Mouse (Mus musculus) liver, embryonic 14.5 days (tissue): ENCODE measurements around the gene Map1lc3b. TPM values are rescaled to one million over a fixed set of nuclear protein-coding genes. Genes with fewer than 3 reads are reported as not detected.

Experiments
- ATAC-seq: fragments of 200-750 bp; cut with Nextera tagmentation; 2 replicates; pipeline ENCODE4 v1.8.0; 2017; ENCODE audit warnings: moderate number of reproducible peaks, mild to moderate bottlenecking, moderate library complexity; ENCODE audit not compliant: insufficient read depth
- DNase-seq, 3 experiments: peaks; one replicate each; pipeline ENCODE4 v3.0.0-alpha.2; 2012 to 2013; ENCODE audit warnings: low read depth in 3 of 3, low spot score in 3 of 3
- H3K27ac ChIP-seq: fragments of 300-500 bp; sonication (generic); 2 replicates; pipeline ENCODE4 v1.5.1; 2014; ENCODE audit warnings: moderate library complexity, mild to moderate bottlenecking, control low read depth, inconsistent platforms
- H3K27me3 ChIP-seq: fragments of 300-500 bp; sonication (generic); 2 replicates; pipeline ENCODE4 v1.6.1; 2014; ENCODE audit warnings: mild to moderate bottlenecking, low read length, moderate library complexity; ENCODE audit not compliant: control insufficient read depth, insufficient read depth
- H3K36me3 ChIP-seq: fragments of 300-500 bp; sonication (generic); replicated peaks from 2 replicates; pipeline ENCODE4 v1.6.1; 2014; ENCODE audit warnings: low read depth; ENCODE audit not compliant: control insufficient read depth, insufficient read depth
- H3K4me1 ChIP-seq, 2 experiments: fragments of 200-500 bp in 1 of 2; fragments of 300-500 bp in 1 of 2; sonication (generic) in 1 of 2; replicated peaks; 2 replicates each; pipeline ENCODE4 v1.6.1; 2012 to 2014; ENCODE audit warnings: antibody characterized with exemption in 1 of 2, inconsistent platforms in 1 of 2, low read length in 1 of 2; ENCODE audit not compliant: control insufficient read depth in 2 of 2, insufficient read depth in 2 of 2
- H3K4me2 ChIP-seq: fragments of 300-500 bp; sonication (generic); 2 replicates; pipeline ENCODE4 v1.6.1; 2014; ENCODE audit warnings: low read depth, mild to moderate bottlenecking, control low read depth, moderate library complexity
- H3K4me3 ChIP-seq, 2 experiments: fragments of 200-500 bp in 1 of 2; fragments of 300-500 bp in 1 of 2; sonication (generic) in 1 of 2; 2 replicates each; pipeline ENCODE4 v1.5.1; 2012 to 2014; ENCODE audit warnings: low read depth in 2 of 2, low read length in 2 of 2, mild to moderate bottlenecking in 2 of 2, control low read depth in 1 of 2, inconsistent platforms in 1 of 2, moderate library complexity in 1 of 2; ENCODE audit not compliant: insufficient read depth in 1 of 2
- H3K9ac ChIP-seq: fragments of 300-500 bp; sonication (generic); replicated peaks from 2 replicates; pipeline ENCODE4 v1.6.1; 2014; ENCODE audit warnings: mild to moderate bottlenecking, control low read depth, moderate library complexity
- H3K9me3 ChIP-seq: fragments of 300-500 bp; sonication (generic); 2 replicates; pipeline ENCODE4 v1.6.1; 2016; ENCODE audit warnings: low read length, mixed read lengths; ENCODE audit not compliant: control insufficient read depth
- CTCF ChIP-seq: IDR thresholded peaks from 2 replicates; pipeline ENCODE4 v1.5.1; 2016; ENCODE audit warnings: antibody characterized with exemption, low read depth, control low read depth
- EP300 ChIP-seq: IDR thresholded peaks from 2 replicates; pipeline ENCODE4 v1.6.1; 2016; ENCODE audit warnings: antibody characterized with exemption, low read depth
- WGBS: fragments of 180-500 bp; shearing (Covaris S2); extraction: QIAGEN DNeasy Blood & Tissue Kit; methylation state at CpG from one replicate; pipeline ENCODE4 v1.1.7; 2014; ENCODE audit not compliant: insufficient replicate concordance; 5-methylcytosine and 5-hydroxymethylcytosine counted together
- polyA plus RNA-seq, 2 experiments: library from polyadenylated mRNA; depleted of rRNA in 1 of 2; stranded (reverse) in 1 of 2; unstranded in 1 of 2; fragments of >200 nt; fragmentation: Nextera tagmentation in 1 of 2; extraction: Ambion mirVana in 1 of 2; gene quantifications; 2 replicates each; pipeline versions ENCODE4 v1.2.1 to v1.2.3; 2012 to 2014

Gene Map1lc3b
- polyA plus RNA-seq, 2 experiments = 20.9 to 147 TPM

DNA sequence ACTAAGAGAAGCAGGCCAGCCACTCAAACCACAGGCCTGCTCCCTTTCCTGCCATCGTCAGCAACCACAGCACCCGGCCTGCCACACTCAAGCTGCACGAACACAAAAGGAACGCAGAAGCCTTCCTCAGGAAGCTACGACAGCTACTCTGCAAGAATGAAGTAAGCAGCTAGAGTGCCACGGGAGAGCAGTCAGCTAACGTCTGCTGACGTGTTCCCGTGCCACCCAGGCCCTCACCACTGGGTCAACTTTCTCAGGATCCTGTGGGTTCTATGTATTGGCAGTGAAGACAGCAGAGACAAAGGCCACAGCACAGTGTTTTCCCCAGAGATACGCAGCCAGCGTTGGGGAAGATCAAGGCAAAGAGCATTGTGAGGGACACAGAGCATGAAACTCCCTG, 53.2 kb downstream of the Map1lc3b start:
- Histone ChIP-seq H3K9ac (no peak overlapping the region), H3K36me3 (no peaks in the 10 kb centered on the region), H3K4me3 (no peak overlapping the region), H3K27ac (no peak overlapping the region), H3K9me3 (no peaks in the 10 kb centered on the region), H3K4me1 (no peaks in the 10 kb centered on the region), H3K4me2 (no peak overlapping the region), H3K27me3 (no peaks in the 10 kb centered on the region)
- WGBS = 15% methylated on average over 11 of the region's 11 CpGs
- ATAC-seq (no peak), DNase-seq (no peak)
- TF ChIP-seq CTCF = no peak
- no peak for TF ChIP-seq EP300

DNA sequence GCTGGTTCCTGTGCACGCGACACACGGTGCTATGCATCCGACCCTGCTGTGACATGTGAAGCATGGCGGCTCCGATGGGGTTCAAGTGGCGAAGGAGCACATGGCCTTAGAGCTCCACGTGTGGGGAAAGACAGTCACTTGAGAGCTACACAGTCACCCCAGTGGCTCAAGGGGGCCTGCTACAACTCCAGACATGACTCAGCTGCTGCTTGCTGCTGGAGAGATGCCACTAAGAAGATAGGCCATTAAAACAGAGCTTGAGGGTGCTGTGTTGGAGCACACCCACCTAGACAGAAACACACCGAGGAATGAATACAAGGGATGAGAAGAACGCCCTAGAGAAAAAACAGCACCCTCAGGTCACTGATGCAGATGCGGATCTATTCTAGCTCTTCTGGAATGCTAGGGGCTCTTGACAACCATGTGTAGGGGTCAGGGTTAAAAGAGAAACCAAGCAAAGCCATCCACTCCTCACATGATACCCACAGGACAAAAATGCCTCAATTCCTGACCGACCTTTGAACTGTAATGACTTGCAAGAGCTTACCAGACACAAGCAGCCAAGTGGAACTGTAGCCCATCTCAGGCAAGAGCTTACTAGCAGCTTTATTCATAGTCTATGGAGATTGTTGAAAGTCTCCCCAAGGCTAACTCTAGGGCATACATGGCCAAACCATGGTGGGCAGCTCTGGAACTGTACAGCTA, 57.5 kb downstream of the Map1lc3b start:
- TF ChIP-seq EP300 (no peak), CTCF (no peak)
- Histone ChIP-seq H3K36me3 (no peaks in the 10 kb centered on the region), H3K9ac (no peak overlapping the region), H3K4me1 (no peaks in the 10 kb centered on the region), H3K27ac (no peak overlapping the region), H3K9me3 (no peaks in the 10 kb centered on the region), H3K27me3 (peaks cover 25% of the 10 kb centered on the region), H3K4me2 (no peak overlapping the region), H3K4me3 (no peak overlapping the region)
- WGBS = 65% methylated on average over 12 of the region's 12 CpGs
- no peak for DNase-seq
- ATAC-seq = no peak

Other genes with a start within 250 kb of the Map1lc3b start
- not detected in 2 replicates for gene 1700018B08Rik, start 46.0 kb upstream of the Map1lc3b start, polyA plus RNA-seq (2012; rRNA removed)
- gene 1700018B08Rik, start 46.0 kb upstream of the Map1lc3b start, polyA plus RNA-seq (2014; fragmentation: Nextera tagmentation; extraction: Ambion mirVana) = not detected in 2 replicates
- 4.7 and 5.8 TPM in 2 replicates for gene Fbxo31, start 11.6 kb upstream of the Map1lc3b start, polyA plus RNA-seq (2012; rRNA removed)
- 6.6 and 7.1 TPM in 2 replicates for gene Fbxo31, start 11.6 kb upstream of the Map1lc3b start, polyA plus RNA-seq (2014; fragmentation: Nextera tagmentation; extraction: Ambion mirVana)
- 1.6 and 1.7 TPM in 2 replicates for gene Zcchc14, start 62.5 kb downstream of the Map1lc3b start, polyA plus RNA-seq (2012; rRNA removed)
- gene Zcchc14, start 62.5 kb downstream of the Map1lc3b start, polyA plus RNA-seq (2014; fragmentation: Nextera tagmentation; extraction: Ambion mirVana) = 1.3 and 1.5 TPM in 2 replicates
- 0.08 TPM in 1 of 2 replicates, not detected in the other for gene Jph3, start 139.3 kb downstream of the Map1lc3b start, polyA plus RNA-seq (2012; rRNA removed)
- gene Jph3, start 139.3 kb downstream of the Map1lc3b start, polyA plus RNA-seq (2014; fragmentation: Nextera tagmentation; extraction: Ambion mirVana) = 0.08 TPM in 1 of 2 replicates, not detected in the other
- 9.7 and 17.0 TPM in 2 replicates for gene Klhdc4, start 239.2 kb downstream of the Map1lc3b start, polyA plus RNA-seq (2012; rRNA removed)
- 15.6 and 18.2 TPM in 2 replicates for gene Klhdc4, start 239.2 kb downstream of the Map1lc3b start, polyA plus RNA-seq (2014; fragmentation: Nextera tagmentation; extraction: Ambion mirVana)